8 mouse cellular contexts compared by ENCODE assay signal in genomic region chr9:109059136-109059903, GRCm38 (mm10). TPM values are rescaled to one million over a fixed set of nuclear protein-coding genes. Genes with fewer than 3 reads are reported as not detected.
A peak's percentile ranks its signal among the peaks of the same experiment; 100 is the strongest.
DNase-seq lines count a peak whose midpoint lies in the region; ATAC-seq and TF ChIP-seq lines count a peak whose summit lies in the region.

Gene Trex1, minus strand, starts transcription at chr9:109059734.

- peak within 1 kb of the TSS; percentile 61 for H3K9ac ChIP-seq in embryonic facial prominence, embryonic 14.5 days (ENCODE audit: low read depth, low read length)
- H3K9ac ChIP-seq in heart, adult 2 months (ENCODE audit: low read depth, low read length), result peak within 1 kb of the TSS; percentile 59
- peak within 1 kb of the TSS; percentile 68 for H3K9ac ChIP-seq in limb, embryonic 13.5 days
- peak within 1 kb of the TSS; percentile 63 for H3K9ac ChIP-seq in midbrain, embryonic 16.5 days (ENCODE audit: low read depth, low read length)

- H3K4me1 ChIP-seq in embryonic facial prominence, embryonic 14.5 days (ENCODE audit: control insufficient read depth, insufficient read depth, low read length), result peaks cover 11% of the 10 kb centered on the region
- peaks cover 16% of the 10 kb centered on the region for H3K4me1 ChIP-seq in heart, adult 2 months (ENCODE audit: control insufficient read depth, insufficient read depth, low read length)
- peaks cover 19% of the 10 kb centered on the region for H3K4me1 ChIP-seq in limb, embryonic 13.5 days
- H3K4me1 ChIP-seq in midbrain, embryonic 16.5 days (ENCODE audit: control insufficient read depth, insufficient read depth, low read length), result peaks cover 12% of the 10 kb centered on the region

- H3K27me3 ChIP-seq in embryonic facial prominence, embryonic 14.5 days (replicated peaks; ENCODE audit: control insufficient read depth, insufficient read depth, low read length), result no peaks in the 10 kb centered on the region
- no peaks in the 10 kb centered on the region for H3K27me3 ChIP-seq in heart, adult 2 months (ENCODE audit: control insufficient read depth, insufficient read depth, low read length)
- H3K27me3 ChIP-seq in limb, embryonic 13.5 days, result no peaks in the 10 kb centered on the region
- no peaks in the 10 kb centered on the region for H3K27me3 ChIP-seq in midbrain, embryonic 16.5 days (ENCODE audit: control insufficient read depth, insufficient read depth, low read depth, low read length)

- H3K4me3 ChIP-seq in embryonic facial prominence, embryonic 14.5 days (ENCODE audit: low read depth, low read length), result peak within 1 kb of the TSS; percentile 36
- peak within 1 kb of the TSS; percentile 50 for H3K4me3 ChIP-seq in heart, adult 2 months
- peak within 1 kb of the TSS; percentile 39 for H3K4me3 ChIP-seq in limb, embryonic 13.5 days
- peak within 1 kb of the TSS; percentile 36 for H3K4me3 ChIP-seq in midbrain, embryonic 16.5 days (ENCODE audit: low read depth, low read length)

- TF ChIP-seq CTCF in heart, adult 2 months (IDR thresholded peaks at IDR 0.05), result no peak; the same call in 1 of the 2 replicates

- WGBS in embryonic facial prominence, embryonic 14.5 days, result 8% methylated on average over 15 of the region's 15 CpGs
- WGBS in heart, adult 2 months, result 1% methylated on average over 15 of the region's 15 CpGs
- 20% methylated on average over 15 of the region's 15 CpGs for WGBS in limb, embryonic 13.5 days
- WGBS in midbrain, embryonic 16.5 days, result 19% methylated on average over 14 of the region's 15 CpGs

- peak; percentile 91 for ATAC-seq in embryonic facial prominence, embryonic 14.5 days (ENCODE audit: low read depth)
- ATAC-seq in limb, embryonic 13.5 days (ENCODE audit: low FRiP score, low read depth), result peak; percentile 85
- peak; percentile 57 for ATAC-seq in midbrain, embryonic 16.5 days

- H3K9me3 ChIP-seq in embryonic facial prominence, embryonic 14.5 days (ENCODE audit: control insufficient read depth, low read length), result no peaks in the 10 kb centered on the region
- H3K9me3 ChIP-seq in limb, embryonic 13.5 days, result no peaks in the 10 kb centered on the region
- H3K9me3 ChIP-seq in midbrain, embryonic 16.5 days (replicated peaks; ENCODE audit: control insufficient read depth, low read length, poor library complexity, severe bottlenecking), result no peaks in the 10 kb centered on the region

- H3K36me3 ChIP-seq in embryonic facial prominence, embryonic 14.5 days (ENCODE audit: control insufficient read depth, insufficient read depth, low read length), result peaks cover 63% of the 10 kb centered on the region
- 0 out of 2 replicates have a peak, but pooled peaks cover 2% of the 10 kb centered on the region for H3K36me3 ChIP-seq in heart, adult 2 months (ENCODE audit: control insufficient read depth, insufficient read depth, low read length)
- peaks cover 71% of the 10 kb centered on the region for H3K36me3 ChIP-seq in limb, embryonic 13.5 days
- peaks cover 27% of the 10 kb centered on the region for H3K36me3 ChIP-seq in midbrain, embryonic 16.5 days (ENCODE audit: control insufficient read depth, insufficient read depth, low read length)

- no peaks in the 10 kb centered on the region for H3K79me2 ChIP-seq in heart, adult 2 months (replicated peaks; ENCODE audit: control insufficient read depth, insufficient read depth, low read length)

- peak within 1 kb of the TSS; percentile 62 for H3K4me2 ChIP-seq in embryonic facial prominence, embryonic 14.5 days (ENCODE audit: low read depth, low read length)
- peak within 1 kb of the TSS; percentile 62 for H3K4me2 ChIP-seq in limb, embryonic 13.5 days (replicated peaks)
- H3K4me2 ChIP-seq in midbrain, embryonic 16.5 days (ENCODE audit: low read length), result peak within 1 kb of the TSS; percentile 68

- intact Hi-C loops in heart, adult 2 months (cut with DNase I), result loop anchor here (1.0 kb wide), 1 partner anchor 20 kb away; no protein-coding TSS in a partner anchor

- peak; percentile 98 for TF ChIP-seq POLR2A in heart, adult 2 months (IDR thresholded peaks at IDR 0.05; ENCODE audit: insufficient read depth, low read depth, low read length)

- peak within 1 kb of the TSS; percentile 84 for H3K27ac ChIP-seq in embryonic facial prominence, embryonic 14.5 days (replicated peaks; ENCODE audit: low read depth, low read length)
- peak within 1 kb of the TSS; percentile 91 for H3K27ac ChIP-seq in heart, adult 2 months
- peak within 1 kb of the TSS; percentile 70 for H3K27ac ChIP-seq in limb, embryonic 13.5 days
- peak within 1 kb of the TSS; percentile 80 for H3K27ac ChIP-seq in midbrain, embryonic 16.5 days (ENCODE audit: low read length)

- peak; percentile 84 for TF ChIP-seq EP300 in heart, adult 2 months (IDR thresholded peaks at IDR 0.05; ENCODE audit: insufficient read depth, low read depth, low read length)

- peak; percentile 93 for DNase-seq in 3T3-L1 (ENCODE audit: low read depth, low spot score)
- DNase-seq in adrenal gland, postnatal 36 days, result peak; percentile 94 to 95
- peak; percentile 91 for DNase-seq in embryonic facial prominence, embryonic 14.5 days (ENCODE audit: low spot score)
- DNase-seq in heart, adult 2 months, result peak; percentile 91 to 94
- peak; percentile 92 for DNase-seq in kidney, adult 8-10 months
- peak; percentile 75 to 82 for DNase-seq in spleen, postnatal 14 days (ENCODE audit: low spot score in 2 of 2)

RNA-seq across cellular contexts. Expression of gene Trex1, which starts in this region (rescaled TPM):
- total RNA-seq in adrenal gland, postnatal 36 days (2021), result 10 to 100 TPM; 19.7 to 23.4 TPM
- polyA plus RNA-seq in embryonic facial prominence, embryonic 14.5 days (2014; fragmentation: Nextera tagmentation; extraction: Ambion mirVana), result 15.5 and 17.6 TPM in 2 replicates
- 10 to 100 TPM; 12.6 to 13.3 TPM for total RNA-seq in heart, adult 2 months (2021)
- polyA plus RNA-seq in heart, adult 2 months (2012; rRNA removed), result 45.8 and 55.2 TPM in 2 replicates
- polyA plus RNA-seq in limb, embryonic 13.5 days (2015; fragmentation: Nextera tagmentation; extraction: Ambion mirVana), result 9.0 and 11.8 TPM in 2 replicates
- polyA plus RNA-seq in midbrain, embryonic 16.5 days (2015; fragmentation: Nextera tagmentation; extraction: Ambion mirVana), result 12.1 and 13.7 TPM in 2 replicates

Comparison
In these comparisons a context has a peak if more than half of its experiments do, and no peak if none do; other contexts are left out.
1. Peak in every context shown above with its lines: DNase-seq, ATAC-seq, H3K4me3 ChIP-seq and H3K27ac ChIP-seq.